Mouse (Mus musculus) CD4-positive, CD25-positive, alpha-beta regulatory T cell, adult 4 months (primary cell): ENCODE results near the gene Slc38a7. TPM values are rescaled to one million over a fixed set of nuclear protein-coding genes. Genes with fewer than 3 reads are reported as not detected.
A peak's percentile ranks its signal among the peaks of the same experiment; 100 is the strongest.
"Not testable (repeated sequence)": the region's sequence is repeated elsewhere in the genome, so short reads cannot be mapped to it uniquely, and the experiment has no call there.

ENCODE experiments used
- ATAC-seq: one replicate; pipeline ENCODE4 v1.8.0; 2017
- polyA plus RNA-seq, 2 experiments: library from polyadenylated mRNA; unstranded; fragments of 100-300 nt; shearing (Covaris generic); gene quantifications; one replicate each; pipeline ENCODE4 v1.2.1; 2017

Slc38a7 gene
- polyA plus RNA-seq = 10 to 100 TPM in 1 of 2 experiments, 1 to 10 TPM in 1; 5.6 to 10.6 TPM

- ATAC-seq = peak; percentile 100
Measured at GRCm38 (mm10) chr8:95853102-95853843, at the start of gene Slc38a7. Gene Slc38a7, minus strand, starts transcription at chr8:95853539.

- ATAC-seq = no peak
Measured at GRCm38 (mm10) chr8:95901864-95902263, 48.5 kb upstream of the Slc38a7 start.

GRCm38 (mm10) chr8:95893701-95894100 lies 40.4 kb upstream of the Slc38a7 start:
- ATAC-seq = no peak

GRCm38 (mm10) chr8:95888285-95889136 lies 35.2 kb upstream of the Slc38a7 start, which contains the start of gene Got2:
Gene Got2, minus strand, starts transcription at chr8:95888547.
- peak; percentile 95 for ATAC-seq

GRCm38 (mm10) chr8:95887578-95888284 lies 34.4 kb upstream of the Slc38a7 start:
- ATAC-seq = peak; percentile 27

GRCm38 (mm10) chr8:95886647-95887577 lies 33.6 kb upstream of the Slc38a7 start:
- no peak for ATAC-seq

- ATAC-seq = no peak
Measured at GRCm38 (mm10) chr8:95885966-95886365, 32.6 kb upstream of the Slc38a7 start.

- ATAC-seq = no peak
Measured at GRCm38 (mm10) chr8:95885271-95885841, 32.0 kb upstream of the Slc38a7 start.

- no peak for ATAC-seq
Measured at GRCm38 (mm10) chr8:95884491-95884890, 31.2 kb upstream of the Slc38a7 start.

- no peak for ATAC-seq
Measured at GRCm38 (mm10) chr8:95882191-95882590, 28.9 kb upstream of the Slc38a7 start.

GRCm38 (mm10) chr8:95881576-95881975 lies 28.2 kb upstream of the Slc38a7 start:
- no peak for ATAC-seq

GRCm38 (mm10) chr8:95879823-95880222 lies 26.5 kb upstream of the Slc38a7 start:
- ATAC-seq = no peak

GRCm38 (mm10) chr8:95878176-95878962 lies 25.0 kb upstream of the Slc38a7 start:
- ATAC-seq = no peak

- ATAC-seq = no peak
Measured at GRCm38 (mm10) chr8:95875270-95875669, 21.9 kb upstream of the Slc38a7 start.

GRCm38 (mm10) chr8:95871690-95872089 lies 18.4 kb upstream of the Slc38a7 start:
- no peak for ATAC-seq

- not testable (repeated sequence) for ATAC-seq
Measured at GRCm38 (mm10) chr8:95864851-95865250, 11.5 kb upstream of the Slc38a7 start.

GRCm38 (mm10) chr8:95863761-95864440 lies 10.6 kb upstream of the Slc38a7 start:
- not testable (repeated sequence) for ATAC-seq

GRCm38 (mm10) chr8:95854174-95854573 lies 835 bp upstream of the Slc38a7 start:
- no peak for ATAC-seq

GRCm38 (mm10) chr8:95852290-95852689 lies 1.0 kb downstream of the Slc38a7 start:
- no peak for ATAC-seq

- no peak for ATAC-seq
Measured at GRCm38 (mm10) chr8:95850326-95850725, 3.0 kb downstream of the Slc38a7 start.
